In the genomic region with DNA sequence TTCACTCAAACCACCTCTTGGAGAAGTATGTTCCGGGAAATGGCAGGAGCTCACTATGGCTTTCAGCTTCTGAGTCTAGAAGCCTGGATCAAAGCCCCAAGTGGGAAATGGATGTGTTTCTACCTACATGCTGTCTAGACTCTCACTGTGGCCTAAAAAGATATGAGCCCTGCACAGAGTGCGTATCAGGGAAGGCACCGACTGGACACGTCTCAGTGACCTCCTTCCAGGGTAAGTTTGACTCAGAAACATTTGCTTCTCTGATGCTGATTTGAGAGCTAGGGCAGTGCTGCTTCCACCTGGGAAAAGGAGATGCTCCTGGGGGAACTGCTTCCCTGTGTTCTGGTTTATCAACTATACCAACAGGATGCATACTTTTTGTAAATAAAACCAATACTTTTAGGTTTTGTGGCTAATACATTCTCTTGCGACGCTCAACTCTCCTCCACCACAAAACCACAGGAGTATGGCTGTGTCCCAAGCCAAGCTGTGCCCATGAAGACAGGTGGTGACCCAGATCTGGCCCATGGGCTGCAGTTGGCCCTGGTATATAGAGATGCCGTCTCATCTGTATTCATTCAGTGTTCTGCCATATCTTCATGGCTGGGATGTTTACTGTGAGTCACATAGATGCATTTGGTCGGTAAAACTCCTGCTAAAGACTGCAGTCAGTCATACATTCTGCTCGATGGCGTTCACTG, we compare ENCODE assay signal across 21 mouse cellular contexts. TPM values are rescaled to one million over a fixed set of nuclear protein-coding genes. Genes with fewer than 3 reads are reported as not detected.
A peak's percentile ranks its signal among the peaks of the same experiment; 100 is the strongest.
DNase-seq lines count a peak whose midpoint lies in the region; ATAC-seq lines count a peak whose summit lies in the region.
"Had no signal": no experiment of that assay in that cellular context is flagged by ENCODE, and none has a peak within 500 bp of the region (broad histone marks: within the 10 kb centered on the region; RNA-seq: fewer than 3 reads in every experiment).

No protein-coding gene starts in this region.

- H3K4me2 ChIP-seq in forebrain, embryonic 13.5 days = no peak overlapping the region

- H3K27me3 ChIP-seq in forebrain, embryonic 13.5 days = no peaks in the 10 kb centered on the region
- H3K27me3 ChIP-seq: CH12.LX; megakaryocyte, embryonic 14.5 days had no signal

- peaks cover 11% of the 10 kb centered on the region; the same call in 1 of the 2 replicates for H3K36me3 ChIP-seq in forebrain, embryonic 13.5 days (ENCODE audit: poor library complexity, severe bottlenecking)

- peak; percentile 64 for ATAC-seq in cerebellum, adult (ENCODE audit: insufficient number of reproducible peaks, low FRiP score, low TSS enrichment)
- ATAC-seq in granulocyte monocyte progenitor cell, adult 5-6 weeks (replicated peaks; ENCODE audit: poor library complexity, severe bottlenecking) = 0 out of 2 replicates have a peak, but pooled peaks have one; percentile 17
- no peak for ATAC-seq in forebrain, embryonic 13.5 days
- ATAC-seq: liver, postnatal 0 days; midbrain, embryonic 16.5 days had no signal

- H3K9ac ChIP-seq in forebrain, embryonic 13.5 days = no peak overlapping the region
- H3K9ac ChIP-seq: liver, postnatal 0 days had no signal

- no peaks in the 10 kb centered on the region for H3K4me1 ChIP-seq in forebrain, embryonic 13.5 days
- H3K4me1 ChIP-seq: limb, embryonic 10.5 days had no signal

- H3K9me3 ChIP-seq in forebrain, embryonic 13.5 days (replicated peaks) = no peaks in the 10 kb centered on the region
- H3K9me3 ChIP-seq: heart, embryonic 10.5 days; limb, embryonic 10.5 days; megakaryocyte, embryonic 14.5 days had no signal

- DNase-seq in cerebellum, postnatal 4 days (ENCODE audit: low spot score in 2 of 2) = no peak
- peak; percentile 14 for DNase-seq in NIH3T3 (ENCODE audit: low read depth)
- peak; percentile 84 for DNase-seq in cerebellum, adult 9-10 months
- DNase-seq in urinary bladder, postnatal 36 days (ENCODE audit: low spot score in 2 of 2) = no peak
- DNase-seq in spleen, adult 18-20 months = no peak
- DNase-seq: gastrocnemius, postnatal 14 days; kidney, adult 18-20 months; kidney, postnatal 4 days; liver, postnatal 0 days; lung, postnatal 10 days; retina, postnatal 1 day; right cerebral cortex, postnatal 4 days; thymus, adult 18-20 months had no signal

- no peak overlapping the region for H3K27ac ChIP-seq in forebrain, embryonic 13.5 days
- H3K27ac ChIP-seq: heart, embryonic 10.5 days; limb, embryonic 10.5 days had no signal

- WGBS in forebrain, embryonic 13.5 days = 94% methylated on average over 10 of the region's 10 CpGs

- H3K4me3 ChIP-seq in forebrain, embryonic 13.5 days = no peak overlapping the region
- H3K4me3 ChIP-seq: heart, embryonic 10.5 days; limb, embryonic 10.5 days; megakaryocyte, embryonic 14.5 days had no signal

RNA-seq across cellular contexts. Expression of a gene that starts 36.9 kb away (rescaled TPM):
- 99.0 and 109 TPM in 2 replicates for total RNA-seq in granulocyte monocyte progenitor cell, adult 5-6 weeks (2014; fragmentation: Nextera tagmentation)
- 99.5 and 108 TPM in 2 replicates for total RNA-seq in granulocyte monocyte progenitor cell, adult 5-6 weeks (2017)
- polyA plus RNA-seq in forebrain, embryonic 13.5 days (2015; fragmentation: Nextera tagmentation; extraction: Ambion mirVana) = 13.5 and 16.5 TPM in 2 replicates

Comparison
In these comparisons a context has a peak if more than half of its experiments do, and no peak if none do; other contexts are left out.
1. DNase-seq: peak in NIH3T3 (single experiment) and cerebellum, adult 9-10 months (single experiment); none in cerebellum, postnatal 4 days (0 of 2), urinary bladder, postnatal 36 days (0 of 2) and spleen, adult 18-20 months (0 of 2).